Comparison of ENCODE assay signal across 1 mouse cellular context in the genomic region with DNA sequence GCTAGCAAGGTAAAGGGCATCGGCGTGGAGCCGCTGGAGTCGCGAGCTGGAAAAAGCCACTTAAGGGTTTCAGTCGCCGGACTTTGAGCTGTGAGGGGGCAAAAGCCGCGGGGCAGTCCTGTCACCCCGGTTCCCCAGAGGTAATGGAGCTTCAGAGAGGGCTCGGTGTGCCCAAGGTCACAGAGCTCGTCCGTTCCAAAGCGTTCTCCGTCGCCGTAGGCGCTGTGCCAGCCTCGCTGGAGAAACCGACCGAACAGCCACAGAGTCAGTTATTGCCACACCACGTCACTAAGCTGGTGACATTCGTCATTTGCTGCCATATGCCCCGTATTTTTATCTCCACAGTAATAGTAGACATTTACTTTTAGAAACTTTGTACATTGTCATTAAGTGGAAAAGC.
TF ChIP-seq lines count a peak whose summit lies in the region.

No protein-coding gene starts in this region.

TF ChIP-seq in ES-E14, 5 proteins besides CTCF, POLR2A, EP300 and RAD21 (continued from another document):
- TF ChIP-seq CHD2 (IDR thresholded peaks at IDR 0.05; ENCODE audit: low read depth, low read length) (no peak), ZNF384 (IDR thresholded peaks at IDR 0.05; ENCODE audit: low read depth, low read length) (no peak), ZC3H11A (IDR thresholded peaks at IDR 0.05; ENCODE audit: borderline replicate concordance, low read depth, low read length) (no peak), HCFC1 (IDR thresholded peaks at IDR 0.05; ENCODE audit: borderline replicate concordance, insufficient read depth, low read length) (no peak)
